Mouse (Mus musculus) subcutaneous adipose tissue, adult 2 months (tissue): ENCODE measurements around the gene Hist1h3g. TPM values are rescaled to one million over a fixed set of nuclear protein-coding genes. Genes with fewer than 3 reads are reported as not detected.

ENCODE experiments used
- polyA plus RNA-seq: library from polyadenylated mRNA; depleted of rRNA; stranded (reverse); fragments of >200 nt; gene quantifications from 2 replicates; pipeline ENCODE4 v1.2.3, GENCODE M21; 2012; ENCODE audit warnings: low replicate concordance; rRNA removed

The Hist1h3g gene
- polyA plus RNA-seq, 1 experiment, result 14.2 TPM

Other genes starting within 250 kb of the Hist1h3g start
- gene Zfp322a, start 166.2 kb upstream of the Hist1h3g start, polyA plus RNA-seq, result 1.7 and 3.0 TPM in 2 replicates
- gene Abt1, start 111.6 kb upstream of the Hist1h3g start, polyA plus RNA-seq, result 3.0 and 4.4 TPM in 2 replicates
- not detected in 2 replicates for gene Btn1a1, start 69.5 kb upstream of the Hist1h3g start, polyA plus RNA-seq
- gene Btn2a2, start 46.6 kb upstream of the Hist1h3g start, polyA plus RNA-seq, result not detected in 2 replicates
- 57.5 and 141 TPM in 2 replicates for gene Hist1h4h, start 4.4 kb upstream of the Hist1h3g start, polyA plus RNA-seq
- 3.5 and 114 TPM in 2 replicates for gene Hist1h2af, start 1.5 kb upstream of the Hist1h3g start, polyA plus RNA-seq
- 0.62 and 1.6 TPM in 2 replicates for gene Hist1h2bh, start 8.0 kb downstream of the Hist1h3g start, polyA plus RNA-seq
- gene Hist1h3f, start 8.6 kb downstream of the Hist1h3g start, polyA plus RNA-seq, result 2.2 and 3.5 TPM in 2 replicates
- gene Hist1h4f, start 16.2 kb downstream of the Hist1h3g start, polyA plus RNA-seq, result 1.6 and 10.0 TPM in 2 replicates
- gene Hist1h1d, start 17.8 kb downstream of the Hist1h3g start, polyA plus RNA-seq, result 0.19 and 0.29 TPM in 2 replicates
- gene Hist1h3e, start 26.9 kb downstream of the Hist1h3g start, polyA plus RNA-seq, result 4.3 and 14.6 TPM in 2 replicates
- gene Hist1h2ae, start 35.8 kb downstream of the Hist1h3g start, polyA plus RNA-seq, result 0.97 and 6.5 TPM in 2 replicates
- gene Hist1h2bg, start 36.0 kb downstream of the Hist1h3g start, polyA plus RNA-seq, result 13.0 and 39.0 TPM in 2 replicates
- gene Hist1h2bf, start 38.8 kb downstream of the Hist1h3g start, polyA plus RNA-seq, result 7.1 TPM in 1 of 2 replicates, not detected in the other
- gene Hist1h2ad, start 39.0 kb downstream of the Hist1h3g start, polyA plus RNA-seq, result 1.2 and 2.4 TPM in 2 replicates
- 3.8 and 10.6 TPM in 2 replicates for gene Hist1h3d, start 40.3 kb downstream of the Hist1h3g start, polyA plus RNA-seq
- gene Hist1h4d, start 46.2 kb downstream of the Hist1h3g start, polyA plus RNA-seq, result 3.8 and 10.8 TPM in 2 replicates
- gene Hist1h2be, start 85.7 kb downstream of the Hist1h3g start, polyA plus RNA-seq, result 3.5 and 10.2 TPM in 2 replicates
- 2.3 and 5.0 TPM in 2 replicates for gene Hist1h1e, start 87.1 kb downstream of the Hist1h3g start, polyA plus RNA-seq
- gene Hist1h2ac, start 148.5 kb downstream of the Hist1h3g start, polyA plus RNA-seq, result 0.29 and 0.85 TPM in 2 replicates
- 245 and 394 TPM in 2 replicates for gene Hist1h2bc, start 148.8 kb downstream of the Hist1h3g start, polyA plus RNA-seq
- gene Hist1h1t, start 160.4 kb downstream of the Hist1h3g start, polyA plus RNA-seq, result not detected in 2 replicates
- 5.8 TPM in 2 replicates for gene Hist1h4c, start 163.0 kb downstream of the Hist1h3g start, polyA plus RNA-seq
- gene Hfe, start 175.4 kb downstream of the Hist1h3g start, polyA plus RNA-seq, result 45.6 and 144 TPM in 2 replicates
- gene Hist1h1c, start 203.4 kb downstream of the Hist1h3g start, polyA plus RNA-seq, result 73.0 and 92.8 TPM in 2 replicates
- 0.89 and 13.7 TPM in 2 replicates for gene Hist1h3c, start 210.2 kb downstream of the Hist1h3g start, polyA plus RNA-seq
- gene Hist1h2bb, start 211.3 kb downstream of the Hist1h3g start, polyA plus RNA-seq, result 7.3 and 9.2 TPM in 2 replicates
- gene Hist1h2ab, start 215.7 kb downstream of the Hist1h3g start, polyA plus RNA-seq, result 1.4 and 13.7 TPM in 2 replicates
- gene Hist1h3b, start 216.8 kb downstream of the Hist1h3g start, polyA plus RNA-seq, result 2.3 and 17.2 TPM in 2 replicates
- gene Hist1h4b, start 221.6 kb downstream of the Hist1h3g start, polyA plus RNA-seq, result 7.7 TPM in 1 of 2 replicates, not detected in the other
- 7.6 and 9.8 TPM in 2 replicates for gene Hist1h4a, start 225.8 kb downstream of the Hist1h3g start, polyA plus RNA-seq
- 1.3 and 14.9 TPM in 2 replicates for gene Hist1h3a, start 227.0 kb downstream of the Hist1h3g start, polyA plus RNA-seq
- gene Hist1h1a, start 228.2 kb downstream of the Hist1h3g start, polyA plus RNA-seq, result 0.17 and 0.86 TPM in 2 replicates
- 0.24 TPM in 1 of 2 replicates, not detected in the other for gene Trim38, start 234.5 kb downstream of the Hist1h3g start, polyA plus RNA-seq